Mouse (Mus musculus): ENCODE measurements around the gene Bcas3.

Bcas3 gene

GRCm38 (mm10) chr11:85829520-85830440, 476.8 kb downstream of the Bcas3 start:
- DNase-seq (ENCODE audit: low read depth) = no peak

DNA sequence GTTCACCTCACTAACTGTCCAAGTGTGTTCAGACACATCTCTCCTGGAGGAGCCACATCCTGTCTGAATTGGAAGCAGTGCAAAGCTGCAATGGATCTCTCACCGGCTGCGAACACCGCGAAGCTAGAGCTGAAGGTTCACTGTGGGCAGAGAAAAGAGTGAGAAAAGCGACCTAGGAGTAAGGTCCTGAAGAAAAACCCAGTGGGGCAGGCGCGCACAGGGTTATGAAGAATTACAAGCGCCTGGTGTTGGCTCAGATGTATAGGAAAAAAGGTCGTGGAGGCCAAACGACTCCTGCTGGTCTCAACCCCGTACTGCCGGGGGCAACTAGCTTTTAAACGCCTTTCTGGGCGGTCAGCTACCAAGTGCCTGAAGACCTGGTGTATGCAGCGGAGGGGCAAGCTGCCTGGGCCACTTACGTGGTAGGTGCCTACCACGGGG, 478.0 kb downstream of the Bcas3 start:
- DNase-seq (ENCODE audit: low read depth) = no peak

DNA sequence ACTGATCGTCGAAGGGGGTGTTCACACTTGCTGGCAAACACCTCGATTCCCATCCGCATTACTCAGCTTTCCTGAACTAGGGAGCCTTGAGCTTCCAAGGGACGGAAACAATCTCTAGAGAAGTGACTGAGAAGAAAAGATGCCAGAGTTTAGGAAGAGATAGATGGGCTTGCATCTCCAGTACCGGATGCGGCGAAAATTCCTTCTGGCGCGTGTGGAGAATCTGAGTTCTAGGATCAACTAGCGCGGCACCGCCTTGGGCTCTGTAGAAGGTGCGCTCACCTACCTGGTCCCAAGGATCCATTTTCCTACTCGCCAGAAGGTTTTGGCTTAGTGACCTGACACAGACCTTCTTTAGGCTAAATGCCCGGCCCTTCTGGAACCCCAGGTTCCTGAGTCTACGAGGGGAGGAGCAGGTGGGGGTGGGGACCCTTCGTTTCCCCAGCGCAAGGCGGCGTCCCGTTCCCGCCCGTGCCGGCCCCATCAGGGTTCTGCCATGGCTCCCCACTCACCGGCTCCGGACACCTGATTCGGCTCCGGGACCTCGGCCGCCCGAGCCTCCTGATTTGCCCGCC, 478.8 kb downstream of the Bcas3 start:
- DNase-seq (ENCODE audit: low read depth) = no peak

DNA sequence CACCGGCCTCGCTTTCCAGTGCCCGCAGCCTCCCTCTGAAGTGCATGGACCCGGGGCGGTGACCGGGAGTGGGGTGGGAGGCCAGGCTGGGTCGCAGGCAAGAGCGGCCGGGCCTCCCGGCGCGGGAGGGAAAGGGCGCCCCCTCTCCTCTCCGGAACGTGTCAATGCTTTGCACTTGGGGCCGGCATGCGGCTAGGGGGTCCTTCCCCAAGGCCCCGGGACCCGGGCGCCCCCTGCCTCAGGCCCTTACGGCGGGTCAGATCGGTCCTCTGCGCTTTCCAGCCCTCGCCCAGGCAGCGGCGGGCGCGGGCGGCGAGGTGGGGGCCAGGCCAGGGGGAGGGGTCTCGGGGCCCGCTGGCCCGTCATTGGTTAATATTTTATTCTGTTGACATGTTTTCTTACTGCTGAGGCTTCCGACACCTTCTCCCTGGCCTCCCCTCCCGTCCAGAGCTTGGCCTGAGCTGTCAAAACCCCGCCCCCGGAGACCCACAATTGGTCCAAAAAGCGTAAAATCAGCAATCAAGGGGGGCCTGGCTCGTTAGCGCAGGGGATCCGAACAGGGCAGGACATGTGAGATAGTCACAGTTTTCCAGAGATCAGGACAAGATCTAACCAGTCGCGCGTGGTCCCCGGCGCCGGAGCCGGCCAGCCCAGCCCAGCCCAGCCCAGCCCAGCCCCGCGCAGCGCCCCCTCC, 479.4 kb downstream of the Bcas3 start, which contains the start of gene Tbx2:
Tbx2 (plus strand) TSS at position 321 of the 694 bp plus-strand sequence.
- DNase-seq (ENCODE audit: low read depth) = peak; percentile 22

GRCm38 (mm10) chr11:85833081-85833521, 480.1 kb downstream of the Bcas3 start:
- peak; percentile 50 for DNase-seq (ENCODE audit: low read depth)

- DNase-seq (ENCODE audit: low read depth) = no peak
These were observed 480.9 kb downstream of the Bcas3 start for GRCm38 (mm10) chr11:85833761-85834385.

GRCm38 (mm10) chr11:85834386-85834931, 481.5 kb downstream of the Bcas3 start:
- DNase-seq (ENCODE audit: low read depth) = no peak

DNA sequence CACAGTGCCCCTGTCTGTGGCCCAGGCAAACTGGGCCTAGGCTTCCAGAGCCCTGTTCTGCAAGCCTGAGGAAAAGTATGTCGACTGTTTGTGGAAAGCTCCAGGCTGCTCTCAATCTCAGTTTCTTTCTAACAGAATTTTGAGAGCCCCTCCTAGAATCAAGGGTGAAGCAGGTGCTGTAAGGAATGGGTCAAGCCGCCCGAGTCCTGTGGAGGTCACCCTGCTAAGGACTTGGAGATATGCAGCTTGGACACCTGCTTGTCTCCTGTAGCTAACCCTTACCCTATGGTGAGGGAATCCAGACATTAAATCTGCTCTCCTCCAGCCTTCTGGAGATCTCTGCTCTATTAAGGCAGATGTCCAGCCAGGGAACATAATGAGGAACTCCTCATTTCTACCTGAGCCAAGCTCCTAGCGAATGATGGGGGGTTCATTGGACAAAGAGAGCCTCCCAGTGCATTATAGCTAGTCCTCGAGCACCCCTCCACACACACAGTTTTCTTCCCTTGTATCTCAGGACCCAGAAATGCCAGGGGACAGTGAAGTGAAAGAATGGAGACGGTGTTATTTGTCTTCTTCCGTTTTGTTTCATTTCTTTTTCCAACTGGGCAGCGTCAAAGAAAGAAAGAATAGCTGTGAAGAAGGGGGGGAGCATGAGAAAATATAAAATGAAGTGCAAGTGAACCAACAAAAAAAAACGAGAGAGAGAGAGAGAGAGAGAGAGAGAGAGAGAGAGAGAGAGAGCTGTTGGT, 482.2 kb downstream of the Bcas3 start:
- no peak for DNase-seq (ENCODE audit: low read depth)

- no peak for DNase-seq (ENCODE audit: low read depth)
These were observed 483.0 kb downstream of the Bcas3 start for GRCm38 (mm10) chr11:85835753-85836522.

DNA sequence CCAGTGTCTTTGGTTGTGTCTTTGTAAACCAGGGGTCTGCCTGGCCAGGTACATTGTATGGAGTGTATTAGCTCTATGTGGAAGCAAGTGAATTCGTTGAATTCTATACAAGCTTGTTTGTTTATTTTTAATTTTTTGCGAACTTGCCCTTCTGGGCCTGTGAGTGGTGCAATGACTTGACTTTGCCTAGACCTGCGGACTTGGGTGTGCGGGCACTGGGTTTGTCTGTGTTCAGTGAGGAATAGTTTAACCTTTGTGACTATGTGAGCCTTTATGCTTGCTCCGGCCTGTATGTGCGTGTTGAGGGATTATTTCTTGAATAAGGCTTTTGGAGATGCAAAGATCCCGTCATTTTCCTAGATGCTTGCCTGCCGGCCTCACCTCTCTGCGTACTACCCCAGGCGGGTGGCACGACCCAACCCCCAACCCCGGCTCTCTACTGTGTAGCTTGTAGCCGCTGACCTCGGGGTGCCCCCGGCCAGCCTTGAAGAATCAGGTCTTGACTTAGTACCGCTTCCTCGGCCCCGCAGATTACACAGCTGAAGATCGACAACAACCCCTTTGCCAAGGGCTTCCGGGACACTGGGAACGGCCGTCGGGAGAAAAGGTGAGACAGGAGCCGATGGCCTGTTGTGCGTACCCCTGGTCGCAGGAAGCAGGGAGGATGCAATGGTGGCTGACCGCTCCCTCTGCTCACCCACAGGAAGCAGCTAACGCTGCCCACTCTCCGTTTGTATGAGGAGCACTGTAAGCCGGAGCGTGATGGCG, 483.7 kb downstream of the Bcas3 start:
- DNase-seq (ENCODE audit: low read depth) = no peak

- no peak for DNase-seq (ENCODE audit: low read depth)
These were observed 484.3 kb downstream of the Bcas3 start for GRCm38 (mm10) chr11:85837291-85837647.

DNA sequence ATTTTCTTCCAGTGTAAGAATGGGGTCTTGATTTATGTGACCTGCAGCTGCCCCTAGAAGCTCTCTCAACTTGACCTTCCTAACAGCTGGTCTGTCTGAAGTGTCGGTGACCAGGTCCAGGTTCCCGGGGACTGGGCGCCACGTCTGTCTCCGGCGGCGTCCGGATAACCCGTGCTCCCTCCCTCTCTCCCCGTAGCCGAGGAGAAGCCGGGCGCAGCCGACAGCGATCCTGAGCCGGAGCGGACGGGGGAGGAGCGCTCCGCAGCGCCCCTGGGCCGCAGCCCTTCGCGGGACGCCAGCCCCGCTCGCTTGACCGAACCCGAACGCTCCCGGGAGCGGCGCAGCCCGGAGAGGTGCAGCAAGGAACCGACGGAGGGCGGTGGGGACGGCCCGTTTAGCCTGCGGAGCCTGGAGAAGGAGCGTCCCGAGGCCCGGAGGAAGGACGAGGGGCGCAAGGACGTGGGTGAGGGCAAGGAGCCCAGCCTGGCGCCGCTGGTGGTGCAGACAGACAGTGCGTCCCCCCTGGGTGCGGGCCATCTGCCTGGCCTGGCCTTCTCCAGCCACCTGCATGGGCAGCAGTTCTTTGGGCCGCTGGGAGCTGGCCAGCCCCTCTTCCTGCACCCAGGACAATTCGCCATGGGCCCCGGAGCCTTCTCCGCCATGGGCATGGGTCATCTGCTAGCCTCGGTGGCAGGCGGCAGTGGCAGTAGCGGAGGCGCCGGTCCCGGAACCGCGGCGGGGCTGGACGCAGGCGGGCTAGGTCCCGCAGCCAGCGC, 484.9 kb downstream of the Bcas3 start:
- DNase-seq (ENCODE audit: low read depth) = no peak

- DNase-seq (ENCODE audit: low read depth) = no peak
These were observed 485.7 kb downstream of the Bcas3 start for GRCm38 (mm10) chr11:85838424-85839257.

DNA sequence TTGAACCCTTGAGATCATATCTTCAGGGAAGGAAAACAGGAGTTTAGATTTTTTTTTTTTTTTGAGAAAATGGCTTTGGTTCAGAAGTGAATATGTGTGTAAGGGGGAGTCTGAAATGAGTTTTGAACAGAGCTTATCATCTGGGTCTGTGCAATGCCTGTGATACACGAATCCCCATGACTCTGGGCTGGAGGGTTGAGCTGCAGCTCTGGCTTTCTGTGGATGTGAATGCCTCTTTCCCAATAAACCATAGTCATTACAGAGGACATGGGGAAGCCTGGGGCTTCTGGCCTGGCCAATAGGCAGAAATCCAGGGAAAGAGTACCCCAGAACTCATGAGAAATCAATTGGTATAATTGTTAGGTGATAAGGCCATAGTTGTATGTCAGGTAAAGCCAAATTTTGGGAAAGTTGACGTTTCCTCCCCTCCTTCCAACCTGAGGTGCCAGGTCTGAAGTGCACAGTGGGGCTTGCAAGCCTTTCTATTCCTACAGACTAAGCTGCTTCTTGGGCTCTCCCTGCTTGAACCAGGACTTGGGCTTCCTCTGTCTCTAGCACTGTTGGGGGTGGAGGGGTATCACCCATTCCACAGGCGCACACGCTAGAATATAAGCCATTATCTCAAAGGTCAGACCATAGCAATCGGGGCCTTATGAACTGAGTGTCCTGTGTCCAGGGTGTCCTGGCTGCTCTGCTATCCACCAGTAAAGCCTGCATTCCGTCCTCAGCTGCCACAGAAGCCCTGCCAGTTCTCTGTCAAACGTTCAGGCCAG, 486.5 kb downstream of the Bcas3 start:
- DNase-seq (ENCODE audit: low read depth) = no peak

- DNase-seq (ENCODE audit: low read depth) = no peak
These were observed 487.2 kb downstream of the Bcas3 start for GRCm38 (mm10) chr11:85840031-85840802.

GRCm38 (mm10) chr11:85840803-85841145, 487.8 kb downstream of the Bcas3 start:
- no peak for DNase-seq (ENCODE audit: low read depth)

All from NIH3T3 (cell line).